Mouse (Mus musculus) splenic B cell, adult 2 months (primary cell): ENCODE results near the gene Rph3a.
"Not testable (repeated sequence)": the region's sequence is repeated elsewhere in the genome, so short reads cannot be mapped to it uniquely, and the experiment has no call there.

Source experiments
- DNase-seq: peaks from one replicate; pipeline ENCODE4 v3.0.0-alpha.2; 2011; ENCODE audit warnings: low read depth, low spot score
- H3K27me3 ChIP-seq: 2 replicates; pipeline ENCODE4 v1.6.1; 2012; ENCODE audit warnings: mild to moderate bottlenecking, low read length, moderate library complexity, mixed read lengths; ENCODE audit not compliant: control insufficient read depth, poor library complexity, insufficient read depth, severe bottlenecking
- H3K36me3 ChIP-seq: 2 replicates; pipeline ENCODE4 v1.6.1; 2012; ENCODE audit warnings: mild to moderate bottlenecking, low read length, moderate library complexity, mixed read lengths; ENCODE audit not compliant: control insufficient read depth, poor library complexity, insufficient read depth, severe bottlenecking

Gene Rph3a

GRCm38 (mm10) chr5:120966156-120966555 lies 43.7 kb downstream of the Rph3a start:
- H3K36me3 ChIP-seq, result no peaks in the 10 kb centered on the region
- H3K27me3 ChIP-seq, result no peaks in the 10 kb centered on the region; the same call in 1 of the 2 replicates
- DNase-seq, result no peak

DNA sequence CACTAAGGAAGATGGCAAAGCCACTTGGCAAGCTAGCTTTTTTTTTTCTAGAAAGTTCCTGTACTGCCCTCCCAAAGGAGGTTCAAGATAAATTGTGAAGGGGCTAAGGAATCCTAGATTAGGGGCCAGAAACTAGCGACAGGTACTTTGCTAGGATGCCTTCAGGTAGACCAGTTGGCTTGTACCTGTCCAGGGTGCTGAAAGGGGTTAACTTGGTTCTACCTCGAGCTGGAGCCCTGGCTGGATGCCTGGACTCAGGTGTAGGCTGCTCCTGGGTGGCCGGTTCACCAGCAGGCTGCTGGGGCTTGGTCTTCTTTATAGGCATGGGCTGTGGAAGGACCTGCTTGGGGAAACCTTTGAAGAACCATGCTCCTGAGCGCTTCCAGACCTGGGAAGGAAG lies 48.9 kb downstream of the Rph3a start:
- H3K27me3 ChIP-seq, result no peaks in the 10 kb centered on the region; the same call in 1 of the 2 replicates
- peak; percentile 22 for DNase-seq
- no peaks in the 10 kb centered on the region for H3K36me3 ChIP-seq

DNA sequence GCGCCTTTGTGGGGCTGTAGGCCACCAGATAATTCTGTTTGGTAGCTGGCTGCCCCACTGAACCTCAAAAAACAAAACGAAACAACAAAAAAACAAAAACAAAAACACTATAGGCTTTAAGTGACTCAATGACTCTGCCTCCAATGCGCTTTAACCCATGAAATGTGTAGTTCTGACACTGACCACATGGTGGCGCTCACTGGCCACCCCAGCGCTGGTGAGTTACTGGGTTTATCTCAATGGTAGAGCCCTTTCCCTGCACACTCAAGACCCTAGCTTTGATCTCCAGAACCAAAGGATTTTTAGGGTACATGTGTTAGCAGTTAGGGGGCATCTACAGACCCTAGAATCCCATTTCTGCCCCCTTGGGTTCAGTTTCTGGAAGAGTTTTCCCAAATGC lies 55.9 kb downstream of the Rph3a start:
- H3K36me3 ChIP-seq, result no peaks in the 10 kb centered on the region
- no peaks in the 10 kb centered on the region for H3K27me3 ChIP-seq
- peak; percentile 71 for DNase-seq

GRCm38 (mm10) chr5:120952242-120952770 lies 57.6 kb downstream of the Rph3a start:
- Histone ChIP-seq H3K36me3 (no peaks in the 10 kb centered on the region), H3K27me3 (no peaks in the 10 kb centered on the region)
- DNase-seq, result no peak

GRCm38 (mm10) chr5:120942076-120942475 lies 67.8 kb downstream of the Rph3a start:
- no peak for DNase-seq

DNA sequence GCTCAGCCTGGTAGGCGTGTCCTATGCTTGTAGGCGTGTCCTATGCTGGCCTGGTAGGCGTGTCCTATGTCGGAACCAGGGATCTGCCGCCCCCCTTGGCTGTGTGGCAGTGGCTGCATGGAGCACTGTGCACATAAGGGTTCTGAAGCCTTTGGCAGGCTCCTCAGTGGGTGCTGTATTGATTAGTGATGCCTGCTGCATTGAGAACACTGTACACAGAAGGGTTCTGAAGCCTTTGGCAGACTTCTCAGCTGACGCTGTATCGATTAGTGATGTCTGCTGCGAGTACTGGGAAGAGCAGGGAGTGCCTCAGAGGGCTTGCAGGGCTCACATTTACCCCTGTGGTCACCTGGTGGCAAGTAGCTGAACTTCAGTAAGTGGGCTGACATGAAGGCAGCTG lies 71.3 kb downstream of the Rph3a start:
- no peak for DNase-seq
- Histone ChIP-seq H3K27me3 (no peaks in the 10 kb centered on the region), H3K36me3 (no peaks in the 10 kb centered on the region)

More at GRCm38 (mm10) chr5:120942076-120942475, 67.8 kb downstream of the Rph3a start:
- Histone ChIP-seq H3K27me3 (no peaks in the 10 kb centered on the region), H3K36me3 (no peaks in the 10 kb centered on the region)

DNA sequence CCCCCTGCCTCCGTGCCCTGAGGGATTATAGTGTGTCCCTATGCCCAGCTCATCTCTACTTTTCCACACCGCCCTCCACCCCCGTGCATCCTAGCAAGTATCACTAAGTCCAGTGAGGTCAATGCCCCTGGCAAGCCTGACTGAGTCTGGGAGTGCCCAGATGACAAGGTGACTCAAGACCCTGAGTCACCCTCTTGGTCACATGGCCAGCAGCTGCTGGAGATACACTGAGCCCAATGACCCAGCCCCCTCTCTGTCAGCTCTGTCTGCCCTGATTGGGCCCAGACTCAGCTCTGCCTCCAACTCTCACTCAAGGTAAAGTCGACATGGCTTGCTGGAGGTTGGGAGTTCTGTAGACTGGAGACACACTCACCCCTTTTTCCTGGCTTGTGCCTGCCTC lies 72.1 kb downstream of the Rph3a start:
- no peak for DNase-seq
- H3K36me3 ChIP-seq, result no peaks in the 10 kb centered on the region
- H3K27me3 ChIP-seq, result no peaks in the 10 kb centered on the region

- no peaks in the 10 kb centered on the region for H3K36me3 ChIP-seq
- DNase-seq, result no peak
- no peaks in the 10 kb centered on the region for H3K27me3 ChIP-seq
Observed at GRCm38 (mm10) chr5:120933966-120934365, 75.9 kb downstream of the Rph3a start.

DNA sequence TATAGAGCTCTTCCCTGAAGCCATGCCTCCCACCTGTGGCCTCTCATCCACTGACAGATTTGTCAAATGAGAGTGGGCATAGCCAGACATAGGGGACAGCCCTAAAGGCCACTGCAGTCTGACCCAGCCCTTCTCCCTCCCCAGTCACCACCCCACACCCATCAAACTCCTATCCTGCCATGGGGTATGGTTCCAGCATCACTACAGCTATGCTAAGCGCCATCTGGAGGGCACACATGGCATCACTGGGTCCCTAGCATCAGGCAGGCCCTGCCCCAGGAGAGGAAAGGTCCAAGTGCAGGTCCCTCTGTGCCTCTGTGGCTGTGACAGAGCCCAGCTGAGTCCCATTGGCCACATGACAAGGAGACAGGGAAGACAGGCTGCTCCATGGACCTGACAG lies 82.9 kb downstream of the Rph3a start:
- H3K27me3 ChIP-seq, result no peaks in the 10 kb centered on the region
- no peaks in the 10 kb centered on the region for H3K36me3 ChIP-seq
- DNase-seq, result peak; percentile 10

DNA sequence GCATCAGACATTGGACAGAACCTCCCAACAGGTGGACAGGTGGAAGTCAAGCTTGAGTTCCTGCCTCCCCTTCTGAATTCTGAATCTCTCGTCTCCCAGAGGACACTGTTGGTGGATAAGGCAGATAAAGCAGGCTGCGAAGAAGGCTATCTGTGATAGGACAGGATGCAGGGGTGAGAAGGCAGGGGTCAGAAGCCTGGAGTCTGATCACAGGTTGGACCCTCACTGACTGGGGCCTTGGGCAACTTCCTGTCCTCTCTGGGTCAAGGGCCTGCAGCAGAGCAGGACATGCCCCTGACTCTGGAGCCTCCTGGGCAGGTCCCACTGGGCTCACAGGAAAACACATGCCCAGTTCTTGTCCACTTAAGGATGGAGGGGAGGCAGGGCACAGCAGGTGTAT lies 83.6 kb downstream of the Rph3a start:
- H3K36me3 ChIP-seq, DNase-seq, H3K27me3 ChIP-seq: not testable (repeated sequence)

DNA sequence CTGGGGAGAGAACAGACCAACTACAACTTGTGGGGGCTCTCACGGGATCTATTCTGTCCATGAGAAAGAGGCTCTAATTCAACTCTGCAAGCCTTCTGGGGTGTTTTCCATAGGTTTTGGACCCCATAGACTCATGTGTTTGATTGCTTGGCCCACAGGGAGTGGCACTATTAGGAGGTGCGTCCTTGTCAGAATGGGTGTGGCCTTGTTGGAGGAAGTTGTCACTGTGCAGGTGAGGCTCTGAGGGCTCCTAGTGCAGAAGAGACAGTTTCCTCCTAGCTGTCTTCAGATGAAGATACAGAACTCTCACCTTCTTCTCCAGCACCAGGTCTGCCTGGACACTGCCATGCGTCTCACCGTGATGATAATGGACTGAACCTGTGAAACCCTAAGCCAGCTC lies 85.4 kb downstream of the Rph3a start:
- not testable (repeated sequence) for H3K36me3 ChIP-seq, H3K27me3 ChIP-seq, DNase-seq

DNA sequence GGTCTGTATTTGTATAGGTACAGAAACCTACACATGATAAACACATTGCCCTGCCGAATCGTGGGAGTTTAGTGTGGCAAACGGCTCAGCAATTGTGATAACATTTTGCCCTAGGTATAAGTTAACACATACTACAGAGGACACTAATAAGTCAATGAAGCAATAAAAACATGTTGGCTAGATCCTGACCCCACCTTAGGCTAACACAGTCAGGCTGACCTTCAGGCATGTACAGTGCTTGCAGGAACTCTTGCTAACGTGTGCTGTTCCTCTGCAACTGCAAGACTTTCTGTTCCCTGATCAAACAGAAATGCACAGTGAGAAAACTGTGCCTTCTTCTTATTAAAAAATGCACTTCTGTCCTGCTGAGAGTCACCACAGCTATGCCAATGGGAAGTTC lies 85.9 kb downstream of the Rph3a start:
- no peak for DNase-seq
- no peaks in the 10 kb centered on the region for H3K27me3 ChIP-seq
- H3K36me3 ChIP-seq, result no peaks in the 10 kb centered on the region

DNA sequence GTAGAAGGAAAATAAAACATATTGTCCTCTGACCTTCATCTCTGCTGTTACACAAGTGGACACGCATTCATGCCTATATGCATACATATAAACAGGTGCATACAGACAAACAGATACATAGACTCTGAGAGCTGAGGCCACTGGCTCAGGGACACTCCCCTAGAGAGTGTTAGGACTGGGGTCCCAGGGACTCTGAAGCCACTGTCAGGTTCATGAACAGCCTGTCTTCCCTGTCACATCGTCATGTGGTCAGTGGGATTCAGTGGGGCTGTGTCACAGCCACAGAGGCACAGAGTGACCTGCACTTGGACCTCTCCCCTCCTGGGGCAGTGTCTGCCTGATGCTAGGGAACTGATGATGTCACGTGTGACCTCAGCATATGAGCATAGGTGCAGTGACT lies 89.6 kb downstream of the Rph3a start:
- H3K27me3 ChIP-seq, result no peaks in the 10 kb centered on the region
- H3K36me3 ChIP-seq, result no peaks in the 10 kb centered on the region
- DNase-seq, result no peak

DNA sequence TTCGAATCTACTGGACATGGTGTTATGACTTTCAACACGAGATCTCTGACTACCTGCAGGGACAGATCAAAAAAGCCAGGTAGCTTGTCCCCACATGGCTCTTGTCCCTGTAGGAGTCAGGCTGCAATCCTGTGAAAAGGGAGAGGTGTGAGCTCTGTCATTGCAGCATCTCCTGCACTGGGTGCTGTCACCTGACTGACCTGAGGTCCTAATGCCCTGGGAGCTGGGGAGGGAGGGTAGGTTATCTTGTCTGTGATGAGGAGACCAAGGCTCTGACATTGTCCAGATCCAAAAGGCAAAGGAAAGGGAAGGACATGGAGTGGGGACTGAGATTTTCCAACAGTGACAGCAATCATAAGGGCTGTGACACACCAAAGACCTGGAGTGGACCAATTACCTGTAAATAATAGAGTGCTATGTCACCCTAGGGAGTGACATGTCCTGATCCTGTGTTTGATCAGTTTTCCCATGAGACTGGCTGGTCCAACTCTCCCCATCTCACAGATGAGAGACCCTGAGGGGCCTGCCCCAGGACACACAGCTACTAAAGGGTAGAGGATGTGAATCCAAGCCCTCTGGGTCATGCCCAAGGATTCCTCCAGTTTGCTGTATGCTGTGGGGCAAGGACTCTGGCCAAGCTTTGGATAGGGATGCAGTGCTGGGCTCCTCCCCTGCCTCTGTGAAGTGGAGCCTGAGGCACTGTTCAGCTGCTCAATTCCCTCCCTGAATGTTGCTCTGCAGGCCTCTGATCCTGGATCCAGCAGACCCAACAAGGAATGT lies 90.5 kb downstream of the Rph3a start:
- DNase-seq, H3K27me3 ChIP-seq, H3K36me3 ChIP-seq: not testable (repeated sequence)

DNA sequence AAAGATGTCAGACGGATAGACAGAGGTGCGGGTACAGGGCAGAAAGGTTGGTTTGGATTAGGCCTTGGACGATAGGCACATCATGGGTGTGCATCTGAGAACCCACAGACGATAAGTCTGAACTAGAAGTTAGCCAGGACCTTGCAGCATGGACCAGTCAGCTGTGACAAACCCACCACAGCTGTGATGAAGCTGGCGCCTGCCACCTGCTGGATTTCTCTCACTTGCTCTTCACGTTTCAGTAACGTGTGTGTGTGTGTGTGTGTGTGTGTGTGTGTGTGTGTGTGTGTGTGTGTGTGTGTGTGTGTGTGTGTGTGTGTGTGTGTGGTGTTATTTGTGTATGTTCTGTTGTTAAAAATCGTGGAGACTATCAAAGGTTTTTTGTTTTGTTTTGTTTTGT lies 95.7 kb downstream of the Rph3a start, which contains the start of gene Oas1d:
Oas1d (plus strand) TSS at position 333 of the 400 bp plus-strand sequence.
- DNase-seq, result peak; percentile 31
- H3K27me3 ChIP-seq, H3K36me3 ChIP-seq: not testable (repeated sequence)
